Comparison of ENCODE assay signal across 20 mouse cellular contexts in the genomic region with DNA sequence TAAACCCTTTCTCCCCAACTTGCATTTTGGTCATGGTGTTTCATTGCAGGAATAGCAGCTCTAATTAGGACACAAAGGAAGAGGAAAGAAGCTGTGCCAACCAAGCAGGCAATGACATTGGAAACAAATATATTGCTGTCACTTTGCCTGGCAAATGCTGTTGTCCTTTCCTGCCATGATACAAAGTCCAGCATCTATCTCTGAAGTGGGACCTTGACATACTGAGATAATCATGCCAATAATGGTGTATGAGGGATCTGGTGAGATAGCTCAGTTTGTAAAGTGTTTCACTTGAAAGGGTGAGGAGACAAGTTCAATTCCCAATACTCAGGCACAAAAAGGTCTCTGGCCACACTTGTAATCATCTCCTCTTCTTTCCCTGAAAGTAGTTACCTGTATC. TPM values are rescaled to one million over a fixed set of nuclear protein-coding genes. Genes with fewer than 3 reads are reported as not detected.
A peak's percentile ranks its signal among the peaks of the same experiment; 100 is the strongest.
DNase-seq lines count a peak whose midpoint lies in the region; ATAC-seq and TF ChIP-seq lines count a peak whose summit lies in the region.
"Had no signal": no experiment of that assay in that cellular context is flagged by ENCODE, and none has a peak within 500 bp of the region (broad histone marks: within the 10 kb centered on the region; RNA-seq: fewer than 3 reads in every experiment).

No protein-coding gene starts in this region.

- TF ChIP-seq POLR2A in small intestine, adult 2 months (IDR thresholded peaks at IDR 0.05; ENCODE audit: low read depth, low read length) = no peak

- peaks cover 5% of the 10 kb centered on the region; the same call in 1 of the 2 replicates for H3K36me3 ChIP-seq in erythroblast, embryonic 14.5 days (ENCODE audit: control insufficient read depth)
- no peaks in the 10 kb centered on the region for H3K36me3 ChIP-seq in liver, embryonic 12.5 days
- H3K36me3 ChIP-seq in small intestine, adult 2 months (ENCODE audit: control insufficient read depth, insufficient read depth, low read length) = no peaks in the 10 kb centered on the region
- H3K36me3 ChIP-seq: embryonic facial prominence, embryonic 10.5 days; embryonic facial prominence, embryonic 12.5 days; forebrain, embryonic 15.5 days had no signal

- H3K4me2 ChIP-seq in liver, embryonic 12.5 days = no peak overlapping the region
- H3K4me2 ChIP-seq: embryonic facial prominence, embryonic 12.5 days; forebrain, embryonic 13.5 days; forebrain, embryonic 15.5 days had no signal

- peaks cover 79% of the 10 kb centered on the region for H3K4me1 ChIP-seq in erythroblast, embryonic 14.5 days (ENCODE audit: control insufficient read depth)
- H3K4me1 ChIP-seq in liver, embryonic 12.5 days = peaks cover 54% of the 10 kb centered on the region
- H3K4me1 ChIP-seq in small intestine, adult 2 months (ENCODE audit: control insufficient read depth, insufficient read depth, insufficient read length, low read length) = peaks cover 12% of the 10 kb centered on the region

- TF ChIP-seq CTCF in small intestine, adult 2 months (IDR thresholded peaks at IDR 0.05; ENCODE audit: extremely low read depth, insufficient read length, insufficient replicate concordance, low read depth, low read length) = no peak

- no peaks in the 10 kb centered on the region for H3K9me3 ChIP-seq in erythroblast, embryonic 14.5 days (ENCODE audit: control insufficient read depth, low read length)
- H3K9me3 ChIP-seq in liver, embryonic 12.5 days (replicated peaks) = no peaks in the 10 kb centered on the region
- H3K9me3 ChIP-seq: embryonic facial prominence, embryonic 10.5 days; embryonic facial prominence, embryonic 12.5 days; forebrain, embryonic 13.5 days; forebrain, embryonic 15.5 days had no signal

- ATAC-seq in erythroblast, adult 5-6 weeks (replicated peaks; ENCODE audit: low FRiP score, poor library complexity, severe bottlenecking) = no peak
- ATAC-seq in liver, embryonic 12.5 days = no peak
- ATAC-seq: forebrain, embryonic 13.5 days; forebrain, embryonic 15.5 days; forebrain, postnatal 0 days had no signal

- H3K27me3 ChIP-seq in erythroblast, embryonic 14.5 days (ENCODE audit: control insufficient read depth) = no peaks in the 10 kb centered on the region
- no peaks in the 10 kb centered on the region for H3K27me3 ChIP-seq in liver, embryonic 12.5 days (replicated peaks)
- H3K27me3 ChIP-seq in small intestine, adult 2 months (ENCODE audit: control insufficient read depth, insufficient read depth, low read length) = no peaks in the 10 kb centered on the region
- H3K27me3 ChIP-seq: embryonic facial prominence, embryonic 12.5 days; forebrain, embryonic 13.5 days; forebrain, embryonic 15.5 days had no signal

- H3K4me3 ChIP-seq in erythroblast, embryonic 14.5 days (replicated peaks) = peak overlapping the region; percentile 20
- no peak overlapping the region for H3K4me3 ChIP-seq in liver, embryonic 12.5 days
- H3K4me3 ChIP-seq in small intestine, adult 2 months (ENCODE audit: low read depth, low read length) = no peak overlapping the region
- H3K4me3 ChIP-seq: embryonic facial prominence, embryonic 10.5 days; embryonic facial prominence, embryonic 12.5 days; forebrain, embryonic 13.5 days; forebrain, embryonic 15.5 days had no signal

- peak overlapping the region; percentile 51; the same call in 1 of the 2 replicates for H3K27ac ChIP-seq in liver, embryonic 12.5 days
- H3K27ac ChIP-seq in small intestine, adult 2 months (ENCODE audit: insufficient read depth, low read depth, low read length) = peak overlapping the region; percentile 66
- H3K27ac ChIP-seq: embryonic facial prominence, embryonic 10.5 days; embryonic facial prominence, embryonic 12.5 days; forebrain, embryonic 13.5 days; forebrain, embryonic 15.5 days had no signal

- peak; percentile 33 for DNase-seq in adrenal gland, adult 8-10 months
- no peak for DNase-seq in adrenal gland, postnatal 25 days
- DNase-seq in liver = no peak
- DNase-seq in layer of hippocampus, adult 9-10 months (ENCODE audit: low spot score) = no peak
- DNase-seq: cerebellum, adult 11-12 months; cerebellum, adult 2 months; cerebellum, adult 9-10 months; cerebellum, postnatal 10 days; cerebellum, postnatal 25 days; forebrain, postnatal 0 days had no signal

- 0 out of 2 replicates have a peak overlapping the region, but pooled peaks have one; percentile 14 for H3K9ac ChIP-seq in liver, embryonic 12.5 days
- H3K9ac ChIP-seq: embryonic facial prominence, embryonic 12.5 days; forebrain, embryonic 13.5 days; forebrain, embryonic 15.5 days; forebrain, postnatal 0 days had no signal

RNA-seq across cellular contexts. Expression of gene Trim38, which starts 2.9 kb away (rescaled TPM):
- total RNA-seq in adrenal gland, adult 8-10 months (2022) = under 1 TPM in 3 of 4 experiments, not detected in 1; 0.24 to 0.48 (median 0.26) TPM
- total RNA-seq in adrenal gland, postnatal 25 days (2021) = 0.33 TPM in 1 of 2 replicates, not detected in the other
- polyA plus RNA-seq in erythroblast, embryonic 14.5 days (2012) = not detected in 2 replicates
- not detected in 2 replicates for total RNA-seq in erythroblast, adult 5-6 weeks (2015; ENCODE audit: low replicate concordance)
- not detected in 2 replicates for total RNA-seq in erythroblast, adult 5-6 weeks (2017; ENCODE audit: low replicate concordance)
- not detected in 2 replicates for polyA plus RNA-seq in liver, embryonic 12.5 days (2016; fragmentation: Nextera tagmentation; extraction: Ambion mirVana)
- 0.90 and 4.5 TPM in 2 replicates for polyA plus RNA-seq in small intestine, adult 2 months (2012; rRNA removed)
- total RNA-seq: forebrain, postnatal 0 days; MEL had no signal
- polyA plus RNA-seq: forebrain, embryonic 11.5 days; forebrain, postnatal 0 days had no signal

RNA-seq across cellular contexts. Expression of gene Hist1h1a, which starts 3.3 kb away (rescaled TPM):
- total RNA-seq in adrenal gland, adult 8-10 months (2022) = 10 to 100 TPM; 16.7 to 20.1 (median 18.6) TPM
- total RNA-seq in adrenal gland, postnatal 25 days (2021) = 76.4 and 84.2 TPM in 2 replicates
- 1.4 TPM in 2 replicates for polyA plus RNA-seq in erythroblast, embryonic 14.5 days (2012)
- 106 and 128 TPM in 2 replicates for total RNA-seq in erythroblast, adult 5-6 weeks (2015; ENCODE audit: low replicate concordance)
- total RNA-seq in erythroblast, adult 5-6 weeks (2017; ENCODE audit: low replicate concordance) = 1,089 and 2,054 TPM in 2 replicates
- polyA plus RNA-seq in liver, embryonic 12.5 days (2016; fragmentation: Nextera tagmentation; extraction: Ambion mirVana) = 4.9 and 5.8 TPM in 2 replicates
- 0.53 and 0.95 TPM in 2 replicates for polyA plus RNA-seq in small intestine, adult 2 months (2012; rRNA removed)
- polyA plus RNA-seq: cerebellum, adult 2 months had no signal

RNA-seq across cellular contexts. Expression of gene Hist1h3a, which starts 4.6 kb away (rescaled TPM):
- total RNA-seq in adrenal gland, adult 8-10 months (2022) = 10 to 100 TPM; 28.7 to 37.4 (median 36.4) TPM
- total RNA-seq in adrenal gland, postnatal 25 days (2021) = 78.8 and 80.4 TPM in 2 replicates
- 1.5 and 4.0 TPM in 2 replicates for polyA plus RNA-seq in erythroblast, embryonic 14.5 days (2012)
- total RNA-seq in erythroblast, adult 5-6 weeks (2015; ENCODE audit: low replicate concordance) = 26.3 and 29.6 TPM in 2 replicates
- 171 and 175 TPM in 2 replicates for total RNA-seq in erythroblast, adult 5-6 weeks (2017; ENCODE audit: low replicate concordance)
- 5.5 and 6.8 TPM in 2 replicates for polyA plus RNA-seq in liver, embryonic 12.5 days (2016; fragmentation: Nextera tagmentation; extraction: Ambion mirVana)
- 32.6 and 42.4 TPM in 2 replicates for polyA plus RNA-seq in small intestine, adult 2 months (2012; rRNA removed)

RNA-seq across cellular contexts. Expression of gene Hist1h4a, which starts 5.7 kb away (rescaled TPM):
- 10 to 100 TPM; 18.1 to 29.1 (median 26.8) TPM for total RNA-seq in adrenal gland, adult 8-10 months (2022)
- 73.8 and 80.4 TPM in 2 replicates for total RNA-seq in adrenal gland, postnatal 25 days (2021)
- 10.2 and 21.5 TPM in 2 replicates for polyA plus RNA-seq in erythroblast, embryonic 14.5 days (2012)
- 15.4 and 15.7 TPM in 2 replicates for total RNA-seq in erythroblast, adult 5-6 weeks (2015; ENCODE audit: low replicate concordance)
- 211 and 254 TPM in 2 replicates for total RNA-seq in erythroblast, adult 5-6 weeks (2017; ENCODE audit: low replicate concordance)
- 0.44 and 0.93 TPM in 2 replicates for polyA plus RNA-seq in liver, embryonic 12.5 days (2016; fragmentation: Nextera tagmentation; extraction: Ambion mirVana)
- 17.4 and 19.9 TPM in 2 replicates for polyA plus RNA-seq in small intestine, adult 2 months (2012; rRNA removed)
- polyA plus RNA-seq: forebrain, postnatal 0 days had no signal

RNA-seq across cellular contexts. Expression of gene Hist1h4b, which starts 10.0 kb away (rescaled TPM):
- 100 to 1,000 TPM in 1 of 4 experiments, 10 to 100 TPM in 3; 69.6 to 104 (median 91.8) TPM for total RNA-seq in adrenal gland, adult 8-10 months (2022)
- 127 and 163 TPM in 2 replicates for total RNA-seq in adrenal gland, postnatal 25 days (2021)
- polyA plus RNA-seq in erythroblast, embryonic 14.5 days (2012) = 4.5 and 11.8 TPM in 2 replicates
- 50.5 and 52.2 TPM in 2 replicates for total RNA-seq in erythroblast, adult 5-6 weeks (2015; ENCODE audit: low replicate concordance)
- 150 and 446 TPM in 2 replicates for total RNA-seq in erythroblast, adult 5-6 weeks (2017; ENCODE audit: low replicate concordance)
- polyA plus RNA-seq in liver, embryonic 12.5 days (2016; fragmentation: Nextera tagmentation; extraction: Ambion mirVana) = 4.5 and 5.7 TPM in 2 replicates
- polyA plus RNA-seq in small intestine, adult 2 months (2012; rRNA removed) = 17.0 and 25.9 TPM in 2 replicates
